Mouse (Mus musculus) megakaryocyte, adult 5-6 weeks (primary cell): ENCODE results near the gene Klf14. TPM values are rescaled to one million over a fixed set of nuclear protein-coding genes. Genes with fewer than 3 reads are reported as not detected.

Experiments used
- ATAC-seq: 2 replicates; pipeline ENCODE4 v1.8.0; 2016; ENCODE audit warnings: mild to moderate bottlenecking, inconsistent platforms; ENCODE audit not compliant: poor library complexity, severe bottlenecking
- total RNA-seq, 2 experiments: library from RNA; stranded (forward) in 1 of 2; stranded (reverse) in 1 of 2; fragments of 153-499, 151-499 nt in 1 of 2; fragments of 221-1000, 200-1000 nt in 1 of 2; gene quantifications; 2 replicates each; pipeline versions ENCODE4 v1.2.3 to v1.2.4; 2015 to 2017

The Klf14 gene
- total RNA-seq (2015) (not detected in 2 replicates), total RNA-seq (2017) (not detected in 2 replicates)

DNA sequence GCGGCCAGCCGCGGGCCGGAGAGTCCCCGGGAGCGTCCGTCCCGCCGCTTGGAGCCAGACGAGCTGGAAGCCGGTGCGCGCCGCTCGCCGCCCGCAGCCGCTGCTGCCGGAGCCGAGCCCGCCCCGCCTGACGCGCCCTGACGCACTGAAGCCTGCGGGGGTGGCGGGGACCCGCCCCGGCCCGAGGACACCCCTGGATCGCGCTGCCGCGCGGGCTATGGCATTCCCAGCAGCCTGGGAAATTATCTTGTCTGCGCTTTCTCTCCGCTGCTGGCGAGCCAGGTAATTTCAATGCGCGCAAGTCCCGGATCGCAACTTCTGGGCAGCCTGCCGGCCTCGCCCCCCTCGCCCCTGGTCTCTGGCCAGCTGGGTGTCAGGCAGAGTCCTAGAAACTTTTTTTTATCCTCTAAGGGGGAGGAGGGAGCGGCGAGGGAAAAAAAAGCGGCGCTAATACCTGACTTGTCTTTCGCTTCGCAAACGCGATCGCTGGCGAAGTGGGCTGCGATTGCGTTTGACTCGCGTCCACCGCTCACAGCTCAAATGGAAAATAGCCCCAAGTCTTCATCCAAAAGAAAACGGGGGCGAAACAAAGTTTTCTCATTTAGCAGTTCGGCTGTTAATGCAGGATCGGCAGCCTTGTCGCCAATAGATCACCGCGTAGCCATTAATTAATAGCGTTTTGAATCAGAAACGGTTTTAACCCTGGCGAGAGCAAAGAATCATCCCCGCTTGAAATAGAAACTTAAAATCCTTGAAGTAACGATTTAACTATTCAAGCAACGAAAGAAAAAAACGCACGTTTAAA lies at the start of gene Klf14:
Gene Klf14, minus strand, starts transcription at position 343 of the 805 bp plus-strand sequence.
- no peak for ATAC-seq

DNA sequence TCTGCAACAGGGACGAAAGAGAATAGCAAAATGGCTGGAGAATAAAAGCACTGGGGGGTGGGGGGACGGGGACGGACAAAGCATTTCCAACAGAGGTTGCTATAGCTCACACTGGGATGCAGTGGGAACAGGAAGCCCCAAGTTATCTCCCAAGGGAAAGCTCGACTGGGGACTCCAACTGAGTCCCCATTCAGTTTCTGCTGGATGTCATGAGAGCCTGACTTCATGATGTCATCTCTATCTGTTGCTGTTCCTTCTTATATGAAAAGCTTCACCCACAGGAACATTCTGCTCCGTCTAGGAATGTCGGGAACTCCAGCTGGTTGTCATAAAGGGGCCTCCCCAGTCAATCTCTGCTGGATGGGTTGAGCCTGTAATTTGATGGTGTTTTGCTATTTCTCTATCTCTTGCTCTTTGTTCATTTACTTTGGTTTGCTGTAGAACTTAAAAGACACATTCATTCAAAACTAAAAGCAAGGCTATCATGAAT lies 47.3 kb upstream of the Klf14 start:
- no peak for ATAC-seq

DNA sequence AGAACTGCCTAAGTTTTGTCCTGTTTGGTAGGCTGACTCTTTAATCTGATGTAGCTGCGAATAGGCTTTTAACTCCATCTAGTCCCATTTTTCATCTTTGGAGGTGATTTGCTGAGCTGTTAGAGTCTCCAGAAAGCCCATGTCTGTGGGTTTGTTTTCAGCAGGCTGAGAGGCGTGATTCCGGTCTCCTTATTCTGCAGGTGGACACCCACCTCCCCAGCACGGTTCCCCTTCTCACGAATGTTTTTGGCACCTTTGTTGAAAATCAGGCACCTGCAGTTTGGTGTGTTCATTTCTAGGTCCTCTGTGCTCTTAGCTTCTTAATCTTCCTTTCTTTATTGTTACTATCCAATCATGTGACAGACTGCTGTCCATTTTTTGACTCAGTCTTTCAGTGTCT lies 27.5 kb upstream of the Klf14 start:
- ATAC-seq = no peak

DNA sequence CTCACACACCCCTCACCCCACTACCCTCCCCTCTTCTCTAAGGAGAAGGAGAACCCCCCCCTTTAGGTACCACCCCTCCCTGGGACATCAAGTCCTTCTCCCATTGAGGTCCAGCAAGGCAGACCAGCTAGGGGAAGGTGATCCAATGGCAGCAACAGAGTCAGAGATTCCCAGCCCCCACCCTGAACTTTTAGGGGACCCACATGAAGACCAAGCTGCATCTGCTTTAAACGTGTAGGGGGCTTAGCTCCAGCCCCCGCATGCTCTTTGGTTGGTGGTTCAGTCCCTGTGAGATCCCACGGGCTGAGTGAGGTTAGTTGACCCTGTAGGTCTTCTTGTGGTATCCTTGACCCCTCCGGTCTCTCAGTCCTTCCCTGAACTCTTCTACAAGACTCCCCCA lies 24.1 kb upstream of the Klf14 start:
- no peak for ATAC-seq

DNA sequence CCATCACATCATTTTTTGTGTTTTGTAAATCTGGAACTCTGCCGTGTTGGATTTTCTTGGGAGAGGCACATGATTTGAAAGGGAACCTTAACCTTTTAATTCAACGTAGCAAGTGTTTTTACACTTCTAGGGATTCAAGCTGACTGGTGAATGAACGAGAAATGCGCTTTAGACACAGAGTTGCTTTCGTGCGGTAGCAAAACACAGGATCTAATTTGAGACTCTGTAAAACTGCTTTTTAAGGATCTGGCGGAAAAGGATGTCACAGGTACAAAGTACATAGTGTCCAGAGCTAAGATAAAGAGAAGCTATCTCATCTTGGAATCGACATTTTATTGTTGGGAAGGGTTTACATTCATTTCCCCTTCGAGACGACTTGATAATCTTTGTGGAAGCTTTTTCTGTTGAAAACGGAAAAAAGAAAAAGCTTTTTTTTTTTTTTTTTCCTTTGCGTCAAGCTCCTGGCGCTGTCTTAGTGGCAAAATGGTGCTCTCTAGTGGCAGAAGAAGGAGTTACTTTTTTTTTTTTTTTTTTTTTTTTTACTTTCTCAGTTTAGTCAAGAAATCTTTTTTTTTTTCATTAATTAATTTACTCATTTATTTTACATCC lies 23.6 kb upstream of the Klf14 start:
- ATAC-seq = no peak; the same call in 1 of the 2 replicates

DNA sequence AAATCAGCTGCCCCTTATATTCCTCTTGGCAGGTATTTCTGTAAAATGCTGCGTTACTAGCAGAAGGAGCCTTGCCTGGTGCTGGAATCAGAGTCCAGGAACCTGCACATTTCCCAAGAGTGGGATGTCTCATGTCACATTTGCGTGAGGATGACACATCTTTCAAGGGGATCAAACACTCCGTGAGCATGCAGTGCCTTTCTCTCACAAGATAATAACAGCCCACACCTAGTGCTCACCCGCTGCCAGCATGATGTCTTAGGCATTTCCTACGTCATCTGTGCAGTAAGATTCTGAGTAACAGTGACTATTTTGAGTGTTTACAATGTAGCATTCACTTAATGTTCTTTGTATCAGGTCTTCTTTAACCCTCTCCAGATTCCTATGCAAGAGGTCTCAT lies 22.5 kb upstream of the Klf14 start:
- no peak for ATAC-seq

DNA sequence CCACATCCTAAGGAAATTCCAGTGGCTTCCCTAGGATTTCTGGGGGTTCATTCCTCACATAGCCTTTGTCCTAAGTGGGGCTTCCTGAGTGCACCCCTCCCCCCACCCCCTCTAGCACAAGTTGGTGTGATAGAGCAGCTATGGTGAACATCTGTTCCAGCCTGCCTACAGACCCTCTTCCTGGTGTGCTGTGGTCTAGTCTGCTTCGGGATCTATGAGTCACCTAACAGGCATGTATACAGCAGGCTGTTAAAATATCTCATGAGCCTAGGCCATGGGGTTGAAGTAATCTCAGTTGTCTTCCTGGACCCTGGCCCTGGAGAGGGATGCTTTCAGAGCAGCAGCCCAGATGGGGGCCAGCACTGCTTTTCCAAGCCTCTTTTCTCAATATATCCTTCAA lies 19.7 kb upstream of the Klf14 start:
- no peak for ATAC-seq

DNA sequence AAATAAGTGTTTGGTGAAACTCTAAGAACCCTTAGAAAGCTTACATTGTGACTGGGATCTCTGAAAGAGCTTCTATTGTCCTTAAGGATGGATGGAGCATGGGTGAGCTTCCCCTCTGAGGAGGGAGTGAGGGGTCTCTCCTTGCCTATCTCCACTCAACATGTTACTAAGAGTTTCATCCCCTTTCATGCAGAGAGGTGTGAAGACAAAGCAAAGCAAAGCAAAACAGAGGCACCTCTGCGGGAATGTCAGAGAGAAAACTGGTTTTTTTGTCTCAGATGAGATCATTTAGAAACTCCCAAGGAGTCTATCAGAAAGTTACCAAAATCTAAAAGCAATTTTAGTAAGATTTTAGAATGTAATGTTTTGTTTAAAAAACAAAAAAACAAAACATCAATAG lies 13.2 kb upstream of the Klf14 start:
- no peak for ATAC-seq

DNA sequence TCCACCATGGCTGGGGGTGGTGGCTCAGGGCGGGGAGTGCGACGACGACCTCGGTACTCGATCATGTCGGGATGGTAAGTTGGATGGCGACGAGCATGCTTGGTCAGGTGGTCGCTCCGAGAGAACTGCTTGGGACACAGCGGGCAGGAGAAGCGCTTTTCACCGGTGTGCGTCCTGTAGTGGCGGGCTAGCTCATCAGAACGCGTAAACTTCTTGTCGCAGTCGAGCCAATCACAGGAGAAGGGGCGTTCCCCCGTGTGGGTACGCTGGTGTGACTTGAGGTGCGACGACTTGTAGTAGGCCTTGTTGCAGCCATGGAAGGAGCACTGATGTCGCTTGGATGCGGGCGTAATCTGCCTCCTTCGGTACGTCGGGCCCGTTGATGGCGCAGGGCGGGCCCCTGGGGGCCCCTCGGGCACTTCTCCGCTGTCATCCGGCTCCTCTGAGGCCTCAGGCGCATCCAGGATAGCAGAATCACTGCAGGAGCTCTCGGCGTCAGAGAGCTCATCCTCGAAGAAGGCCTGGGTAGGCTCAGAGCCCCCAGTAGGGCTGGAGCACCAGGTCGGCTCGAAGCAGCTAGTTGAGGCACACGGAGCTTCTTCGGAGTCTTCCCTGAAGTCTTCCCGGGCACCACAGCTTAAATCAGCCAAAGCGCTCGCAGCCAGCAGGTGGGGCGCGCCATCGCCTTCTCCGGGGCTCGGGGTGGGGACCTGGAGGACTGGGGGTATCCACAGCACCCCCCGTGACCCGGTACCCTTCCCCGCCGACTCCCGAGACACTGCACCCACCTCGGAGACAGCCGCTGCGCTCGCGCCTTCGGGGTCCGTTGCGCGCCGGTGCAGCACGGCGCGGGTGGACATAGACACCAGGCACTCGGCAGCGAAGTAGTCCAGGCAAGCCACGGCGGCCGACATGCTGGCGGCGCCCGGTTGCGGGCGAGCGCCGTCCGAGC lies 818 bp downstream of the Klf14 start:
- no peak for ATAC-seq

DNA sequence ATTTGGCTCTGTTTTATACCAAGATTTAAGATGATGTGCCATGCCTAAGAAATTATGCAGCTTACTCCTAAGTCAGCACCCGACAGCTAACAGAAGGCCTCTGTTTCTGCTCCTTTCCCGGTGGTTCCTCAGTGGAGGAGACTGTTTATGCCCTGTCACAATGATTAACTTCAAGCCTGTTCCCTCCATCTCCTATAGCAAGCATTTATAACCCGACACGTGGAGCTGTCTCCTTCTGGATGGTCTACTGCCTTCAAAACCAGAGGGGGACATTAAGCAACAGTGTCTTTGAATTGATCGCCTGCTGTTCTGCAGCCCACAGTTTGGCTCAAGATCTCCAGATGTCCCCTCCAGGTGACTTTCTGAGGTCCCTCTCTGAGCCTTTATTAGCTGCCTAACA lies 19.6 kb downstream of the Klf14 start:
- no peak for ATAC-seq

DNA sequence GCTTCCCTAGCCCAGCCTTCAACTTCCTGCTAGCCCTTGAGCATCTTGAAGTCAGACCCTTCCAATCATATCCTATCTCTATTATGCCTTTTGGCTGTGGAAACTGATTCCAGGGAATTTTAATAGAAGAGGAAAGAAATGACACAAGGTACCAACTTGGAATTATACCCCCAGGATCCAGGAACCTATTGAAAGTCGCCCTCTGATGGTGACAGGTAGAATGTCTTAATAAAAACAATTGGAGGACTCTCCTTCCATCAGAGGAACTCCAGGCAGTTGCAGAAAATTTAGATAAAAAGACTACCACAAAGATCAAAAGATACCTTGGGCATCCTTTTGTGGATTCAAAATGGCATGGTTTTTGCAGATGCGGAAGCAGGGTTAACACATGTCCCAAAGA lies 36.1 kb downstream of the Klf14 start:
- ATAC-seq = no peak

DNA sequence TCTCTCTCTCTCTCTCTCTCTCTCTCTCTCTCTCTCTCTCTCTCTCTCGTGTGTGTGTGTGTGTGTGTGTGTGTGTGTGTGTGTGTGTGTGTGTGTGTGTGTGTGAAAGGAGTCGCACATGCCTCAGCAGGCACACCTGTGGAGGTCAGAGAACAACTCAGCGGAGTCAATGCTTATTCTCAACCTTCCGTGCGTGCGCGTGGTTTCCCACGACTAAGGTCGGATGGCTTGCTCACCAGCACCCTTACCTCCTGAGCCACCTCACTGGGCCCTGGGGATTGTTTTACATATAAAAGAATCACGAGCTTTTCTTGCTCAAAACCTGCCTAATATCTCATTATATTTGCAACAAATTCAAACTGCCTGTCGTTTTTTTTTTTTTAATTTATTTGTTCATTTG lies 37.1 kb downstream of the Klf14 start:
- no peak for ATAC-seq

DNA sequence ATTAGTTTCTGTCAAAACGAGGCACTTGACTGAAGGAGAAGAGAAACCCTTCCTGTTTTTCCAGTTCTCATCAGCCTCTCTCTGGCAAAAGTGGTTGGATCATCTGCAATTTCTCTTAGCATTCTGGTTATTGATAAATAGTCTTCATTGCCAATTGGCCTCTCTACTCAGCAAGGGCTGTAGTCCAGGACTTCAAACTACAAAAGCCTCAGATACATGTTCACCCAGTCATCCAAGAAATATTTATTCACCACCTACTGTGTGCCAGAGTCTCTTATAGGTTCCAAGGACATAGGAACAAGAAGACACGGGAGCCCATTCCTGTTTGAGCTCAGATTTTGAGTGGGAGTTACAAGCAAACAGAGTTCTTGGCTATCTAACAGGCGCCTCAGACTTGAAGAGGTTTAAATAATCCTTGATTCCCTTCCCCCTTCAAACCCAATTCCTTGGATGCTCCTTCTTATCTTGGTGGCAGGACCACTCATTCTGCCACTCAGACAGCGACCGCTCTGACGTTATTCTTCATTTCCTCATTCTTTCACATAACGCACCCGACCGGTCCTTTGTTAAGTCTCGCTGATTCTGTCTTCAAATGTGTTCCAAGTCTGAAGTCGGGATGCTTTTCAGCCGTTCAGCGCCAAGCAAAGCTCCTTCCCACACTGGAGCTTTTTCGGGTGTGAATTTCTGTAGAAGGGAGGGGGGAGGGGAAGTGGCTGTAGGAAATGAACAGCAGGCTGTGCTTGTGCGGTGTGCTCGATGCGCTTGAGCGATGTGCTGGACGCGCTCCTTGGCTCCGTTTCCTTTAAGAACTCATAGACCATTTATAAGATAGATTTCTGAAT lies 37.8 kb downstream of the Klf14 start:
- no peak for ATAC-seq

DNA sequence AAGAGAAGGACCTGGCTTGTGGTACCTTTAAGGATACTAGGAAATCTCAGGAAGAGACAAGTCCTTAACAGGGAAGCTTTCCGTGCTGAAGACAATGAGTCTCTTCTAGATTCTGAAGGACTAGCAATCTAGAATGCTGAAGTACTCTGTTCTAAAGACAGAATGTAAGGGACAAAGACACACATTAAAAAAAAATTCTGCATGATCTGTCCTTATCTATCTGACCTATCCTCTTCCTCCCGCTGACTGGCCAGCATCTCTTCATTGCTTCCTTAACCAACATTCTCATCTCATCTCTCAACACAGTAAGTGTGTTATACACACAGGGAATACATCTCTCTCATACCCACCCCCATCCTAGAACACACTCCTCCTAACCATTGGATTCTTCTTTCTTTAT lies 43.4 kb downstream of the Klf14 start, which contains the start of gene Tsga13:
Gene Tsga13, minus strand, starts transcription at position 101 of the 400 bp plus-strand sequence.
- no peak for ATAC-seq

DNA sequence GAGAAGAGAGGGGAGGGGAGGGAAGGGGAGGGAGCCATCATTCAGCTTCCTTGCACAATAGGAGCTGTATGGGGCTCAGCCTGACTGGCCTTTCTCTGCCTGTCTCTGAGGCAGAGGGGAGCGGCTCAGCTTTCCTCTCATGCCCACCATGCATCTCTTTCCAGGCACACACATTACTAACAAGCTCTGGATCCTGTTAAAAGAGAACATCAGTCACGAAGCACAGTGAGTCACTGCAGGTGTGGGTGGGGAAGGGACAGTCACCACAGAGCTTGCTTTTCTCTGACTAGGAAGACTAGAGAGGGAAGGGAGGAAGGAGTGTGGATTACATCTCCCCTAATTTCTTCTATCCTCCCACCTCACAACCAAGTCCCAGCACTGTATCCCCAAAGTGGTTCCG lies 50.9 kb downstream of the Klf14 start:
- ATAC-seq = no peak

Other genes with a start within 250 kb of the Klf14 start
- not detected in 2 replicates for gene Mest, start 235.5 kb downstream of the Klf14 start, total RNA-seq (2015)
- gene Mest, start 235.5 kb downstream of the Klf14 start, total RNA-seq (2017) = 0.07 and 0.20 TPM in 2 replicates
- gene Copg2, start 62.3 kb downstream of the Klf14 start, total RNA-seq (2015) = 29.1 and 33.8 TPM in 2 replicates
- 60.8 and 61.0 TPM in 2 replicates for gene Copg2, start 62.3 kb downstream of the Klf14 start, total RNA-seq (2017)
- gene Tsga13, start 43.5 kb downstream of the Klf14 start, total RNA-seq (2015) = not detected in 2 replicates
- gene Tsga13, start 43.5 kb downstream of the Klf14 start, total RNA-seq (2017) = not detected in 2 replicates